Mouse (Mus musculus): ENCODE results near the gene Foxp3. TPM values are rescaled to one million over a fixed set of nuclear protein-coding genes. Genes with fewer than 3 reads are reported as not detected.
A peak's percentile ranks its signal among the peaks of the same experiment; 100 is the strongest.

Gene Foxp3
- polyA plus RNA-seq, 1 experiment: 0.06 TPM

DNA sequence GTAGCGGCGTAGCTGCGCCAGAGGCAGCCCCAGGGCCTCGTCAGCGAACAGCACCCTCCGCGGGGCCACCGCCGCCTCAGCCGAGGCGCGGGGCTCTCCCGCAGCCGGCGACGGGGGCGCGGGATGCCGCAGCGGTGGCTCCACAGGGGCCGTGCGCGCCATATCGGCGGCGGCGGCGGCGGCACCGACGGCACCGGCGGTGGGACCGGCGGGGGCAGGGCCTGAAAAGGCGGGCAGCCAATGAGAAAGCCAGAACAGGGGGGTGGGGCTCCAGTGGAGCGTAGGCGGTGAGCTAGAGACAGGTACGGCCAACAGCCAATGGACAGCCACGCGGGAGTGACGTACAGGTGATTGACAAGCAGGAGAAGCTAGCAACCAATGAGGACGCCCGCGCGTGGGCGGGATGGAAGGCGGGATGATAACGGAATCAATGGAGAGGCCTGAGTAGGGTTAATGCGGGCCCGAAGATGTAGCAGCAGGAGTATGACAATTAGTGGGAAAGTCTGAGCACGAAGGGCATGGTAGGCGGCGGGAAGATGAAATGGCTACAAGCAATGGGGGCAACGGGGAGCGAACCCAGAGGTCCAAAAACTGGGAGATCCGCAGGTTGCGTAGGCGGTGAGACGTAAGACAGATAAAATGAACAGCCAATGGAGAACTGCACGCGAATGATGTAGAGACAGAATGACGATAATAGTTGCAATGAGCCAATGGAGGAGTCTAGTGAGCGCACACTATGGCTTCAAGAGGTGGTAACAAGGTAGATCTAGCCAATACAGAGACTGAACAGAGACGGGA, 842 bp downstream of the Foxp3 start, which contains the start of gene Ppp1r3f:
TSS of gene Ppp1r3f (minus strand) at position 197 of the 798 bp plus-strand sequence.
- TF ChIP-seq E2F4 (IDR thresholded peaks at IDR 0.05; ENCODE audit: insufficient read depth): no peak
- TF ChIP-seq POLR2AphosphoS2 (IDR thresholded peaks at IDR 0.05; ENCODE audit: insufficient read length, low read depth): peak; percentile 48
- peak; percentile 67 for TF ChIP-seq POLR2A (IDR thresholded peaks at IDR 0.05; ENCODE audit: insufficient read length, low read depth)

DNA sequence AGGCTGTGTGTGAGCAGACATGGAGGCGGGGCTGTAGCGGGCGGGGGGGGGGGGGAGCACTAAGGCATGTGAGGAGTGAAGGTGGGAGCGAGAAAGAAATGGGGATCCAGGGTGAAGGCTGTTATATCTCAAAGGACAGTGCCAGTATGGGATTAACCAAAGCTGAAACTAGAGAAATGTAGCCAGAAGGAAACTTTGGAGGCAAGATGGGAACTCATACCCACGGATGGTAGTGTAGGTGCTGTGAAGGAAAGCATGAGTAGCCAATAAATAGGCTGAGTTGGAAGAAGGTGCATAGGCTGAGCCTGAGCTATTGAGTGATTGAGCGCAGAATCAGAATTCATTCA, 1.4 kb downstream of the Foxp3 start:
- TF ChIP-seq SRF (IDR thresholded peaks at IDR 0.05; ENCODE audit: control insufficient read depth, insufficient read length, low read depth) (no peak), USF1 (IDR thresholded peaks at IDR 0.05; ENCODE audit: low read depth) (no peak), MYOG (IDR thresholded peaks at IDR 0.05; ENCODE audit: control insufficient read depth in 1 of 3, insufficient read depth in 1 of 3, insufficient read length in 2 of 3, low read depth in 2 of 3) (no peak), MAX (IDR thresholded peaks at IDR 0.05; ENCODE audit: low read depth) (no peak), TCF3 (IDR thresholded peaks at IDR 0.05; ENCODE audit: insufficient read length, low read depth) (no peak), MYOD1 (IDR thresholded peaks at IDR 0.05; ENCODE audit: control insufficient read depth in 1 of 3, insufficient read length in 2 of 3, low read depth in 2 of 3) (no peak), CEBPB (IDR thresholded peaks at IDR 0.05; ENCODE audit: insufficient read depth, poor library complexity, severe bottlenecking) (no peak), REST (IDR thresholded peaks at IDR 0.05; ENCODE audit: insufficient read depth, insufficient read length) (no peak), TCF12 (IDR thresholded peaks at IDR 0.05; ENCODE audit: insufficient read depth, poor library complexity, severe bottlenecking) (no peak), E2F4 (IDR thresholded peaks at IDR 0.05; ENCODE audit: insufficient read depth) (no peak), POLR2A (IDR thresholded peaks at IDR 0.05; ENCODE audit: insufficient read length, low read depth) (no peak), POLR2AphosphoS2 (IDR thresholded peaks at IDR 0.05; ENCODE audit: insufficient read length, low read depth) (no peak)
- Histone ChIP-seq H3K4me3 (peak overlapping the region; percentile 34), H3K79me2 (ENCODE audit: control insufficient read depth, insufficient read depth) (peaks cover 13% of the 10 kb centered on the region), H3K4me2 (ENCODE audit: low read depth) (peak overlapping the region; percentile 65), H3K36me3 (ENCODE audit: control insufficient read depth, insufficient read depth) (no peaks in the 10 kb centered on the region), H3ac (ENCODE audit: control insufficient read depth, insufficient read length) (no peak overlapping the region), H3K27me3 (ENCODE audit: control insufficient read depth, insufficient read depth, insufficient read length) (no peaks in the 10 kb centered on the region)

More for the DNA sequence above, 842 bp downstream of the Foxp3 start, which contains the start of gene Ppp1r3f:
- Histone ChIP-seq H3ac (ENCODE audit: control insufficient read depth, insufficient read length) (peak within 1 kb of the TSS; percentile 39), H3K4me3 (peak within 1 kb of the TSS; percentile 34), H3K27me3 (ENCODE audit: control insufficient read depth, insufficient read depth, insufficient read length) (no peaks in the 10 kb centered on the region), H3K79me2 (ENCODE audit: control insufficient read depth, insufficient read depth) (peaks cover 13% of the 10 kb centered on the region), H3K4me2 (ENCODE audit: low read depth) (peak within 1 kb of the TSS; percentile 65), H3K36me3 (ENCODE audit: control insufficient read depth, insufficient read depth) (no peaks in the 10 kb centered on the region)

GRCm38 (mm10) chrX:7581151-7581550, 7.7 kb downstream of the Foxp3 start:
- no peaks in the 10 kb centered on the region for H3K27me3 ChIP-seq (ENCODE audit: control insufficient read depth, insufficient read depth, insufficient read length)
- no peaks in the 10 kb centered on the region for H3K36me3 ChIP-seq (ENCODE audit: control insufficient read depth, insufficient read depth)
- H3K79me2 ChIP-seq (ENCODE audit: control insufficient read depth, insufficient read depth): no peaks in the 10 kb centered on the region
- H3ac ChIP-seq (ENCODE audit: control insufficient read depth, insufficient read length): no peak overlapping the region
- H3K4me2 ChIP-seq (ENCODE audit: low read depth): no peak overlapping the region
- TF ChIP-seq CEBPB (IDR thresholded peaks at IDR 0.05; ENCODE audit: insufficient read depth, poor library complexity, severe bottlenecking) (no peak), E2F4 (IDR thresholded peaks at IDR 0.05; ENCODE audit: insufficient read depth) (no peak), TCF12 (IDR thresholded peaks at IDR 0.05; ENCODE audit: insufficient read depth, poor library complexity, severe bottlenecking) (no peak), USF1 (IDR thresholded peaks at IDR 0.05; ENCODE audit: low read depth) (no peak), MYOG (IDR thresholded peaks at IDR 0.05; ENCODE audit: control insufficient read depth in 1 of 3, insufficient read depth in 1 of 3, insufficient read length in 2 of 3, low read depth in 2 of 3) (no peak), MYOD1 (IDR thresholded peaks at IDR 0.05; ENCODE audit: control insufficient read depth in 1 of 3, insufficient read length in 2 of 3, low read depth in 2 of 3) (no peak), TCF3 (IDR thresholded peaks at IDR 0.05; ENCODE audit: insufficient read length, low read depth) (no peak), MAX (IDR thresholded peaks at IDR 0.05; ENCODE audit: low read depth) (no peak), POLR2A (IDR thresholded peaks at IDR 0.05; ENCODE audit: insufficient read length, low read depth) (no peak), SRF (IDR thresholded peaks at IDR 0.05; ENCODE audit: control insufficient read depth, insufficient read length, low read depth) (no peak)
- H3K4me3 ChIP-seq: no peak overlapping the region

GRCm38 (mm10) chrX:7583881-7584280, 10.4 kb downstream of the Foxp3 start:
- Histone ChIP-seq H3K36me3 (ENCODE audit: control insufficient read depth, insufficient read depth) (no peaks in the 10 kb centered on the region), H3ac (ENCODE audit: control insufficient read depth, insufficient read length) (no peak overlapping the region), H3K79me2 (ENCODE audit: control insufficient read depth, insufficient read depth) (no peaks in the 10 kb centered on the region), H3K4me2 (ENCODE audit: low read depth) (no peak overlapping the region), H3K27me3 (ENCODE audit: control insufficient read depth, insufficient read depth, insufficient read length) (no peaks in the 10 kb centered on the region), H3K4me3 (no peak overlapping the region)
- TF ChIP-seq SRF (IDR thresholded peaks at IDR 0.05; ENCODE audit: control insufficient read depth, insufficient read length, low read depth): no peak
- TF ChIP-seq POLR2AphosphoS2 (IDR thresholded peaks at IDR 0.05; ENCODE audit: insufficient read length, low read depth): no peak
- no peak for TF ChIP-seq POLR2A (IDR thresholded peaks at IDR 0.05; ENCODE audit: insufficient read length, low read depth)
- no peak for TF ChIP-seq MYOG (IDR thresholded peaks at IDR 0.05; ENCODE audit: control insufficient read depth in 1 of 3, insufficient read depth in 1 of 3, insufficient read length in 2 of 3, low read depth in 2 of 3)
- no peak for TF ChIP-seq CEBPB (IDR thresholded peaks at IDR 0.05; ENCODE audit: insufficient read depth, poor library complexity, severe bottlenecking)
- TF ChIP-seq TCF3 (IDR thresholded peaks at IDR 0.05; ENCODE audit: insufficient read length, low read depth): no peak
- TF ChIP-seq USF1 (IDR thresholded peaks at IDR 0.05; ENCODE audit: low read depth): no peak
- no peak for TF ChIP-seq TCF12 (IDR thresholded peaks at IDR 0.05; ENCODE audit: insufficient read depth, poor library complexity, severe bottlenecking)
- TF ChIP-seq REST (IDR thresholded peaks at IDR 0.05; ENCODE audit: insufficient read depth, insufficient read length): no peak
- TF ChIP-seq MYOD1 (IDR thresholded peaks at IDR 0.05; ENCODE audit: control insufficient read depth in 1 of 3, insufficient read length in 2 of 3, low read depth in 2 of 3): no peak
- no peak for TF ChIP-seq MAX (IDR thresholded peaks at IDR 0.05; ENCODE audit: low read depth)
- TF ChIP-seq E2F4 (IDR thresholded peaks at IDR 0.05; ENCODE audit: insufficient read depth): no peak
